10 mouse cellular contexts compared by ENCODE assay signal in genomic region chr4:57860204-57860611, GRCm38 (mm10). TPM values are rescaled to one million over a fixed set of nuclear protein-coding genes. Genes with fewer than 3 reads are reported as not detected.
DNase-seq lines count a peak whose midpoint lies in the region; ATAC-seq lines count a peak whose summit lies in the region.
"Had no signal": no experiment of that assay in that cellular context is flagged by ENCODE, and none has a peak within 500 bp of the region (broad histone marks: within the 10 kb centered on the region; RNA-seq: fewer than 3 reads in every experiment).

No protein-coding gene starts in this region.

- 86% methylated on average over 6 of the region's 6 CpGs for WGBS in forebrain, embryonic 11.5 days
- 88% methylated on average over 6 of the region's 6 CpGs for WGBS in forebrain, embryonic 12.5 days
- 66% methylated on average over 6 of the region's 6 CpGs for WGBS in heart, embryonic 16.5 days
- 93% methylated on average over 6 of the region's 6 CpGs for WGBS in forebrain, embryonic 14.5 days

- peaks cover 4% of the 10 kb centered on the region; the same call in 1 of the 2 replicates for H3K36me3 ChIP-seq in forebrain, embryonic 11.5 days (ENCODE audit: control insufficient read depth, insufficient read depth, low read length)
- peaks cover 27% of the 10 kb centered on the region for H3K36me3 ChIP-seq in forebrain, embryonic 12.5 days (replicated peaks)
- peaks cover 38% of the 10 kb centered on the region for H3K36me3 ChIP-seq in heart, embryonic 16.5 days (ENCODE audit: control insufficient read depth, insufficient read depth)
- peaks cover 8% of the 10 kb centered on the region; the same call in 1 of the 2 replicates for H3K36me3 ChIP-seq in forebrain, embryonic 14.5 days (ENCODE audit: control insufficient read depth, insufficient read depth, low read length)

- H3K9ac ChIP-seq in forebrain, embryonic 11.5 days (ENCODE audit: low read length): no peak overlapping the region
- H3K9ac ChIP-seq in forebrain, embryonic 12.5 days: no peak overlapping the region
- H3K9ac ChIP-seq in heart, embryonic 16.5 days (ENCODE audit: low read length): no peak overlapping the region
- H3K9ac ChIP-seq in forebrain, embryonic 14.5 days (ENCODE audit: low read length): no peak overlapping the region
- H3K9ac ChIP-seq: limb, embryonic 15.5 days; midbrain, embryonic 12.5 days had no signal

- no peaks in the 10 kb centered on the region for H3K4me1 ChIP-seq in forebrain, embryonic 11.5 days (replicated peaks; ENCODE audit: control insufficient read depth, insufficient read depth, low read length)
- no peaks in the 10 kb centered on the region for H3K4me1 ChIP-seq in forebrain, embryonic 12.5 days
- H3K4me1 ChIP-seq in heart, embryonic 16.5 days (ENCODE audit: control insufficient read depth, insufficient read depth, low read length): peaks cover 29% of the 10 kb centered on the region
- no peaks in the 10 kb centered on the region for H3K4me1 ChIP-seq in forebrain, embryonic 14.5 days (ENCODE audit: control insufficient read depth, insufficient read depth, low read length)
- H3K4me1 ChIP-seq: midbrain, embryonic 12.5 days had no signal

- no peak overlapping the region for H3K27ac ChIP-seq in forebrain, embryonic 11.5 days (ENCODE audit: low read depth, low read length)
- H3K27ac ChIP-seq in forebrain, embryonic 12.5 days: no peak overlapping the region
- H3K27ac ChIP-seq in heart, embryonic 16.5 days (ENCODE audit: low read length): 0 out of 2 replicates have a peak overlapping the region, but pooled peaks have one; percentile 23
- H3K27ac ChIP-seq in forebrain, embryonic 14.5 days (ENCODE audit: low read depth, low read length): no peak overlapping the region
- H3K27ac ChIP-seq: limb, embryonic 15.5 days; midbrain, embryonic 12.5 days had no signal

- no peaks in the 10 kb centered on the region for H3K9me3 ChIP-seq in forebrain, embryonic 11.5 days (ENCODE audit: control insufficient read depth, low read length)
- H3K9me3 ChIP-seq in forebrain, embryonic 12.5 days: no peaks in the 10 kb centered on the region
- no peaks in the 10 kb centered on the region for H3K9me3 ChIP-seq in heart, embryonic 16.5 days (replicated peaks; ENCODE audit: control insufficient read depth, low read length)
- no peaks in the 10 kb centered on the region for H3K9me3 ChIP-seq in forebrain, embryonic 14.5 days (replicated peaks; ENCODE audit: control insufficient read depth, low read length)
- H3K9me3 ChIP-seq: limb, embryonic 15.5 days; midbrain, embryonic 12.5 days had no signal

- no peak for ATAC-seq in forebrain, embryonic 11.5 days (replicated peaks; ENCODE audit: low FRiP score)
- ATAC-seq in forebrain, embryonic 12.5 days (ENCODE audit: low FRiP score): no peak
- no peak for ATAC-seq in heart, embryonic 16.5 days (replicated peaks; ENCODE audit: extremely low read depth, insufficient read depth, low FRiP score)
- no peak for ATAC-seq in forebrain, embryonic 14.5 days

- no peak overlapping the region for H3K4me3 ChIP-seq in forebrain, embryonic 11.5 days (ENCODE audit: low read depth, low read length)
- no peak overlapping the region for H3K4me3 ChIP-seq in forebrain, embryonic 12.5 days (replicated peaks)
- no peak overlapping the region for H3K4me3 ChIP-seq in heart, embryonic 16.5 days (ENCODE audit: low read length)
- H3K4me3 ChIP-seq in forebrain, embryonic 14.5 days (ENCODE audit: low read depth, low read length): no peak overlapping the region
- H3K4me3 ChIP-seq: limb, embryonic 15.5 days; midbrain, embryonic 12.5 days had no signal

- no peaks in the 10 kb centered on the region for H3K27me3 ChIP-seq in forebrain, embryonic 11.5 days (ENCODE audit: control insufficient read depth, insufficient read depth, low read length)
- H3K27me3 ChIP-seq in forebrain, embryonic 12.5 days: no peaks in the 10 kb centered on the region
- H3K27me3 ChIP-seq in heart, embryonic 16.5 days (ENCODE audit: control insufficient read depth, insufficient read depth, low read length): no peaks in the 10 kb centered on the region
- H3K27me3 ChIP-seq in forebrain, embryonic 14.5 days (replicated peaks; ENCODE audit: control insufficient read depth, insufficient read depth, low read length): no peaks in the 10 kb centered on the region
- H3K27me3 ChIP-seq: limb, embryonic 15.5 days; midbrain, embryonic 12.5 days had no signal

- DNase-seq in forebrain, embryonic 11.5 days (ENCODE audit: low spot score): peak; percentile 20
- DNase-seq in 3T3-L1 (ENCODE audit: low read depth, low spot score): peak; percentile 77
- DNase-seq in kidney, postnatal 4 days: peak; percentile 31 to 47
- DNase-seq in thymus, postnatal 36 days: no peak
- DNase-seq in forebrain, embryonic 14.5 days (ENCODE audit: low spot score): no peak
- DNase-seq in layer of hippocampus, adult 9-10 months (ENCODE audit: low spot score): no peak

- no peak overlapping the region for H3K4me2 ChIP-seq in forebrain, embryonic 11.5 days (ENCODE audit: low read depth, low read length, severe bottlenecking)
- H3K4me2 ChIP-seq in forebrain, embryonic 12.5 days: no peak overlapping the region
- H3K4me2 ChIP-seq in heart, embryonic 16.5 days (ENCODE audit: low read depth, low read length): no peak overlapping the region
- H3K4me2 ChIP-seq in forebrain, embryonic 14.5 days (ENCODE audit: low read length): no peak overlapping the region
- H3K4me2 ChIP-seq: limb, embryonic 15.5 days; midbrain, embryonic 12.5 days had no signal

RNA-seq across cellular contexts. Expression of gene D630039A03Rik, which starts 55.9 kb away (rescaled TPM):
- not detected in 2 replicates for polyA plus RNA-seq in forebrain, embryonic 11.5 days (2014; fragmentation: Nextera tagmentation; extraction: Ambion mirVana)
- polyA plus RNA-seq in forebrain, embryonic 12.5 days (2016; fragmentation: Nextera tagmentation; extraction: Ambion mirVana): not detected in 2 replicates
- polyA plus RNA-seq in heart, embryonic 16.5 days (2015; fragmentation: Nextera tagmentation; extraction: Ambion mirVana): 0.09 and 0.49 TPM in 2 replicates
- polyA plus RNA-seq in forebrain, embryonic 14.5 days (2014; fragmentation: Nextera tagmentation; extraction: Ambion mirVana): not detected in 2 replicates

Comparison
In these comparisons a context has a peak if more than half of its experiments do, and no peak if none do; other contexts are left out.
1. DNase-seq: peak in forebrain, embryonic 11.5 days (single experiment), 3T3-L1 (single experiment) and kidney, postnatal 4 days (2 of 2); none in thymus, postnatal 36 days (0 of 2), forebrain, embryonic 14.5 days (single experiment) and layer of hippocampus, adult 9-10 months (single experiment).